Mouse (Mus musculus): Measurements from ENCODE around the gene Serhl. TPM values are rescaled to one million over a fixed set of nuclear protein-coding genes. Genes with fewer than 3 reads are reported as not detected.
A peak's percentile ranks its signal among the peaks of the same experiment; 100 is the strongest.

The Serhl gene
- polyA plus RNA-seq, 1 experiment from 2014 or later, result 58.9 TPM

GRCm38 (mm10) chr15:83160561-83160960, 71.3 kb downstream of the Serhl start:
- Histone ChIP-seq H3K27me3 (ENCODE audit: insufficient read depth, poor library complexity, severe bottlenecking) (peaks cover 8% of the 10 kb centered on the region; the same call in 1 of the 2 replicates), H3K36me3 (peaks cover 86% of the 10 kb centered on the region), H3K27ac (peak overlapping the region; percentile 81), H3K9me3 (no peaks in the 10 kb centered on the region), H3K4me1 (replicated peaks) (peaks cover 39% of the 10 kb centered on the region), H3K4me3 (no peak overlapping the region)
- no peak for DNase-seq (ENCODE audit: low spot score)
- WGBS, result 92% methylated on average over 4 of the region's 4 CpGs

- peaks cover 8% of the 10 kb centered on the region; the same call in 1 of the 2 replicates for H3K27me3 ChIP-seq (ENCODE audit: insufficient read depth, poor library complexity, severe bottlenecking)
- peak; percentile 64 for DNase-seq (ENCODE audit: low spot score)
- H3K9me3 ChIP-seq, result no peaks in the 10 kb centered on the region
- peak overlapping the region; percentile 81 for H3K27ac ChIP-seq
- H3K4me1 ChIP-seq (replicated peaks), result peaks cover 39% of the 10 kb centered on the region
- peak overlapping the region; percentile 18 for H3K4me3 ChIP-seq
- H3K36me3 ChIP-seq, result peaks cover 84% of the 10 kb centered on the region
- 27% methylated on average over 10 of the region's 10 CpGs for WGBS
These were observed 71.9 kb downstream of the Serhl start for GRCm38 (mm10) chr15:83161062-83161748.

- 78% methylated on average over 4 of the region's 4 CpGs for WGBS
- no peak for DNase-seq (ENCODE audit: low spot score)
- Histone ChIP-seq H3K4me3 (no peak overlapping the region), H3K36me3 (peaks cover 81% of the 10 kb centered on the region), H3K27ac (peak overlapping the region; percentile 81), H3K9me3 (no peaks in the 10 kb centered on the region), H3K27me3 (ENCODE audit: insufficient read depth, poor library complexity, severe bottlenecking) (peaks cover 8% of the 10 kb centered on the region; the same call in 1 of the 2 replicates), H3K4me1 (replicated peaks) (peaks cover 45% of the 10 kb centered on the region)
These were observed 72.7 kb downstream of the Serhl start for GRCm38 (mm10) chr15:83162001-83162400.

- Histone ChIP-seq H3K36me3 (peaks cover 71% of the 10 kb centered on the region), H3K9me3 (no peaks in the 10 kb centered on the region), H3K27ac (peak overlapping the region; percentile 45; the same call in 1 of the 2 replicates), H3K4me3 (no peak overlapping the region), H3K27me3 (ENCODE audit: insufficient read depth, poor library complexity, severe bottlenecking) (peaks cover 8% of the 10 kb centered on the region; the same call in 1 of the 2 replicates), H3K4me1 (replicated peaks) (peaks cover 54% of the 10 kb centered on the region)
- no peak for DNase-seq (ENCODE audit: low spot score)
- 88% methylated on average over 11 of the region's 11 CpGs for WGBS
These were observed 73.6 kb downstream of the Serhl start for GRCm38 (mm10) chr15:83162818-83163485.

- DNase-seq (ENCODE audit: low spot score), result no peak
These were observed 75.7 kb downstream of the Serhl start for GRCm38 (mm10) chr15:83164971-83165471.

GRCm38 (mm10) chr15:83165526-83166315, 76.4 kb downstream of the Serhl start:
- Histone ChIP-seq H3K27ac (no peak overlapping the region), H3K36me3 (peaks cover 43% of the 10 kb centered on the region), H3K4me3 (no peak overlapping the region), H3K27me3 (ENCODE audit: insufficient read depth, poor library complexity, severe bottlenecking) (peaks cover 8% of the 10 kb centered on the region; the same call in 1 of the 2 replicates), H3K4me1 (replicated peaks) (peaks cover 66% of the 10 kb centered on the region), H3K9me3 (no peaks in the 10 kb centered on the region)
- no peak for DNase-seq (ENCODE audit: low spot score)
- 91% methylated on average over 13 of the region's 13 CpGs for WGBS

More at GRCm38 (mm10) chr15:83164971-83165471, 75.7 kb downstream of the Serhl start:
- H3K27me3 ChIP-seq (ENCODE audit: insufficient read depth, poor library complexity, severe bottlenecking), result peaks cover 8% of the 10 kb centered on the region; the same call in 1 of the 2 replicates
- peaks cover 66% of the 10 kb centered on the region for H3K4me1 ChIP-seq (replicated peaks)
- 78% methylated on average over 5 of the region's 5 CpGs for WGBS
- no peak overlapping the region for H3K4me3 ChIP-seq
- no peaks in the 10 kb centered on the region for H3K9me3 ChIP-seq
- peak overlapping the region; percentile 60 for H3K27ac ChIP-seq
- H3K36me3 ChIP-seq, result peaks cover 50% of the 10 kb centered on the region

Other genes starting within 250 kb of the Serhl start
- gene Tcf20, start 101.6 kb upstream of the Serhl start, polyA plus RNA-seq (2016; fragmentation: Nextera tagmentation; extraction: Ambion mirVana), result 6.7 and 6.9 TPM in 2 replicates
- 2.8 and 3.6 TPM in 2 replicates for gene Nfam1, start 56.2 kb upstream of the Serhl start, polyA plus RNA-seq (2016; fragmentation: Nextera tagmentation; extraction: Ambion mirVana)
- gene Rrp7a, start 33.3 kb downstream of the Serhl start, polyA plus RNA-seq (2016; fragmentation: Nextera tagmentation; extraction: Ambion mirVana), result 85.3 and 85.4 TPM in 2 replicates
- 180 and 190 TPM in 2 replicates for gene Poldip3, start 59.9 kb downstream of the Serhl start, polyA plus RNA-seq (2016; fragmentation: Nextera tagmentation; extraction: Ambion mirVana)
- gene Cyb5r3, start 83.1 kb downstream of the Serhl start, polyA plus RNA-seq (2016; fragmentation: Nextera tagmentation; extraction: Ambion mirVana), result 240 and 270 TPM in 2 replicates
- gene A4galt, start 162.3 kb downstream of the Serhl start, polyA plus RNA-seq (2016; fragmentation: Nextera tagmentation; extraction: Ambion mirVana), result 1.2 and 1.5 TPM in 2 replicates